Mouse (Mus musculus) cerebellum, postnatal 10 days (tissue): Measurements from ENCODE around the gene Olfr25.

Experiments used
- DNase-seq, 2 experiments: peaks; one replicate each; pipeline ENCODE4 v3.0.0; 2021; ENCODE audit warnings: mixed read lengths in 2 of 2

Olfr25 gene

DNA sequence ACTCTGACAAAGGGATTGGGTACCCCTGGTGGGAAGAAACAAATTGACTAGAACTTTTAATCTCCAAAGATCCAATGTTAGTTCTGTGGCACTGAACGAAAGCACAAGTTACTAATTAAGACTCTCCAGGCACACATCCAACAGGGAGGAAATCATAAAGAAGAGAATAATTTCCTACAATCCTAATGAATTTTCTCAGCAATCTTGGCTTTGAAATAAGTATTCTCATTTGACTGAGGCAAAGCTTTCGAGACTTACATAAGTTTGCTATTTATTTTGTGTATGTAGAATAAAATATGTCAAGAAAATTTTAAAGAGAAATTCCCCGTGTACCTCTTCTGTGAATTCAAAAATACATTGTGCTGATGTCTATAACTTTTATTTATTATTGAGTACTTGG, at the start of gene Olfr25:
Olfr25 (plus strand) TSS at position 301 of the 400 bp plus-strand sequence.
- DNase-seq = no peak

DNA sequence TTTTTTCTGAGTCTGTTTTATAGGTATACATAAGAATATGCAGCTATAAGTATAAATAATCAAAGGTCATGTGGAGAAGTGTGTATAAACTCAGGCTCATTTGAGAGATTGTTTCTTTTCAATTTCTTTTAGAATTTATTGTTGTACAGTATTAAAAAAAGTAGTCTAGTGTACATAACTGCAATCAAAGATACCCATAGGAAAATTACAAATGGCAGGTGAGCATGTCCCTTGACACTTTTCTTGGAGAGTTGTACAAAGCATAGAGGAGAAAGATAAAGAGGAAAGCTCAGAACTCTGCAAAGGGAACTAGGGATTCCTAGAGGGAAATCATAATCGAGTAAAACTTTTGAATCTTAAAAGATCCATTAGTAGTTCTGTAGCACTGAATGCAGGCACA, 38.1 kb upstream of the Olfr25 start, which contains the start of gene Olfr896-ps1:
Olfr896-ps1 (plus strand) TSS at position 301 of the 400 bp plus-strand sequence.
- DNase-seq = no peak

DNA sequence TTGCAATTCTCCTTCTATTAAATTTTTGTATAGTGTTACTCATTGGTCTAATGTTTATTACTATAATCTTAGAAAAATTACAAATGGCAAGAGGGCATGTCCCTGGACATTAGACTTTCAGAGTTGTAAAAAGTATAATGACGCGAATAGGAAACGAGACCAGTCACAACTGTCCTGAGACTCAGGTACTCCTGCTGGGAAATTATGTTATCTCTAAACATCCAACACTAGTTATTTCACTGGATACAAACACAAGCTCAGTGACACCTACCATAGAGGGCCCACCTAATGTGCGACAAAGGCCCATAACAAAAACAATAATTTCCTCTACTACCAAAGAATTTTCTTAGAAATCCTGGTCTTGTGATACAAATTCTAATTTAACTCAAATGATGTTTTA, 19.3 kb downstream of the Olfr25 start, which contains the start of gene Olfr898:
Olfr898 (plus strand) TSS at position 301 of the 400 bp plus-strand sequence.
- DNase-seq = no peak

GRCm38 (mm10) chr9:38366596-38366995, 37.7 kb downstream of the Olfr25 start, which contains the start of gene Olfr250:
Olfr250 (plus strand) TSS chr9:38366896.
- DNase-seq = no peak

GRCm38 (mm10) chr9:38376786-38377185, 47.9 kb downstream of the Olfr25 start, which contains the start of gene Olfr251:
Olfr251 (plus strand) TSS chr9:38377086.
- no peak for DNase-seq
